Mouse (Mus musculus): ENCODE measurements at regions not wholly inside any gene's neighbourhood (a gene's known extent, or its start where the extent isn't known, plus 50 kb on each side); places are given as distances from the start of the nearest gene placed in this dataset.

DNA sequence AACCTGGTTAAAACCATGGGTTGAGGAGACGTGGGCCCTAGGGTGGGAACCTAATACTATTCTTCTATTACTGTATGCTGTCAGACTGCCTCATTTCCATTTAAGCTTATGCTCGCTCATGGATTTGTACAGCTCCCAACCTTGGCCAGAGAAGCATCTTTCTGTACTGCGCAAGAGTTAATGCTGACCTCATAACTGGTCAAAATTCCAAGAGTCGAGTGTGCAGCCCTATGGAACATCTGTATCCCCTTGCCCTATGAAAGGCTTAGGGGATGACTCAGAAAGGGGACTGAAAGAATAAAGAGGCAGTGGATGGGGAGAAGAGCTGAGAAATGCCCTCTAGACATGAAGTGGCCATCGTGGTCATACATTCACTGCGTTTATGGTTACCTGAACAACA is 218.7 kb upstream of the Cnr1 start:
- WGBS = 92% methylated on average over 6 of the region's 6 CpGs
- Histone ChIP-seq H3K4me1 (no peaks in the 10 kb centered on the region), H3K9me3 (peaks cover 10% of the 10 kb centered on the region; the same call in 1 of the 2 replicates), H3K4me2 (replicated peaks) (no peak overlapping the region), H3K27me3 (no peaks in the 10 kb centered on the region), H3K27ac (replicated peaks) (no peak overlapping the region), H3K4me3 (no peak overlapping the region), H3K9ac (replicated peaks) (no peak overlapping the region), H3K36me3 (no peaks in the 10 kb centered on the region)
- no peak for ATAC-seq (ENCODE audit: low FRiP score, low read depth)

DNA sequence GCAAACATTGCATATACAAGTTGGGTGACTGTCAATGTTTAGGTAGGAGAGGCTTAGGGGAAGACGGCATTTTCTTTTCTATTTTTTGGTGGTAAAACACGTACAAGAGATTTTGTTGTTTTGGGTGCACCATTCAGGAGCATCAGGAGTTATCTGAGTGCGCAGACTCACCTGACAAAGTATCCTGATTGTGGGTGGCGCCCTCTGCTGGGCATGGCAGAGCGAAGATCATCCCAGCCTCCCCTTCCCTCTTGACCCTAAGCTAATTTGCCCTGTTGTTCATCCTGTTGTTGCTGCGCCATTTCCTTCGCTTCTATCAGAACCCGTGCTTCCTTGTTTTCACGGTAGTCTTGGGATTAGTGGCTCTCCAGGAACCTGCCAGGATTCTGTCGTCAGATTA is 217.6 kb upstream of the Cnr1 start:
- no peak for ATAC-seq (ENCODE audit: low FRiP score, low read depth)
- Histone ChIP-seq H3K9me3 (peaks cover 10% of the 10 kb centered on the region; the same call in 1 of the 2 replicates), H3K27me3 (no peaks in the 10 kb centered on the region), H3K9ac (replicated peaks) (no peak overlapping the region), H3K4me3 (no peak overlapping the region), H3K36me3 (no peaks in the 10 kb centered on the region), H3K4me2 (replicated peaks) (no peak overlapping the region), H3K27ac (replicated peaks) (no peak overlapping the region), H3K4me1 (no peaks in the 10 kb centered on the region)
- WGBS = 50% methylated on average over 10 of the region's 10 CpGs

DNA sequence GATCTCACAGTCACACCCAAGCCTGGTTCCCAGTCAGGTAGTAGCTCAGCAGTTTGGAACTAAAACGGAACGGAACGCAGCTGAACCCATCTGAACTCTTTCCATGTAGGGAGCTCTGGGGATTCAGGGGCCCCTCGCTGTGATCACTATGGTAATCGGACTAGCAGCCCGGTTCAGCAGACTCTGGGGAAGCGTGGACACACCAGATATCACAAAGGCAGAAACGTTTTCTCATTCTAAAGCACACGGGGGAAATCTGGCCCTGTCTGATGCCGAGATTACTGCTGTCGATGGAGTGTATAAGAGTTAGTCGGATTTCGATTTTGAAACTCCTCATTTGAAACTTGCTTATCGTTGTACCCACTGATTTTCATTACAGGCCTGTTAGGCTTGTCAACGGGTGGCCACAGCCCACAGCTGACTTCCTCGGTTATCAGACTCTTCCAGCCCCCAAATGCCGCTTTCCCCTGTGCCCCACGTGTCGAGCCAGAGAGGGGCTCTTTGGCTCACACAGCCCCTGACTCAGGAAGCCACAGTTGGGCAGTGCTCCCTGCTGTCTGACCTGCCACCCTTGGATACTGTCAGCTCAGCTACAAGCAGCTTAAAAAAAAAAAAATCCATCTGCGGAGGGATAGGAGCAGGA is 207.8 kb upstream of the Cnr1 start:
- WGBS = 19% methylated on average over 20 of the region's 20 CpGs

DNA sequence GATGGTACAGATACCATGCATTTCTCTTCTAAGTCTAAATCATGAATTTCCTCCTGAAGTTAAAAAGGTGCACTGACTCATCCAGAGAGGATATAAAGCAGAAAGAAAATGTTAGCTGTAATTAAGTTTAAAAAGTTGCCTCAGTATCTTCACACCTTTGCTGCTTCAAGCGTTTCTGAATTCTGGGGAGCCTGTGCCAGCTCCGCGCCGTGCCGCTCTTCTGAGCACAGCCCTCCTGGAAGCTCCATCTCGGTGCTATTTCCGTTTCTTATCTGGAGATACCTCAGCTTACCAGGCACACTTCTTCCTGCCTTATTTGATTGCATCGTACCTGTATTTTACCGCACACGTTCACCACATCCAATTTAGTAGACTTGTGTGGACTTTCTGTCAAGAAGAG is 203.4 kb upstream of the Cnr1 start:
- ATAC-seq (ENCODE audit: low FRiP score, low read depth) = no peak

More for the DNA sequence above, 207.8 kb upstream of the Cnr1 start:
- no peak overlapping the region for H3K9ac ChIP-seq (replicated peaks)
- H3K27me3 ChIP-seq = no peaks in the 10 kb centered on the region
- H3K36me3 ChIP-seq = no peaks in the 10 kb centered on the region
- H3K4me1 ChIP-seq = no peaks in the 10 kb centered on the region
- no peaks in the 10 kb centered on the region for H3K9me3 ChIP-seq
- H3K4me3 ChIP-seq = no peak overlapping the region
- H3K4me2 ChIP-seq (replicated peaks) = peak overlapping the region; percentile 36
- peak; percentile 68 for ATAC-seq (ENCODE audit: low FRiP score, low read depth)
- H3K27ac ChIP-seq (replicated peaks) = no peak overlapping the region

DNA sequence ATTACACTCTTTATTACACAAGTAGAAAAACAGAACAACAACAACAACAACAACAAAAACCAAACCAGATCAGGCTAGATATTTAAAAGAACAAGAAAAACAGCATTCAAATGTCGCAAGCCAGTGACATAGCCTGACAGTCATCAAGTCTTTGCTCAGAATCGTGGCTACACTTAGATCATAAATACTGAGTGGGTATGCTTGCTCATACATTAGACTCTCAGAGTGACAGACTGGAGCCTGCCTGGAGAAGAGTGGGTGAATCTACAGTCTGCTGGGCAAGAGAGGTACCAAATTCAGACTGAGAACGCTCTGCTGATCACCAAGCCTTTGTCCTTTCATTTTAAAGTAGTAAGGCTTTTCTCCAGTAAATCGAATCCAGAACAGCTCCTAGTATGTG is 202.4 kb upstream of the Cnr1 start:
- peaks cover 2% of the 10 kb centered on the region; the same call in 1 of the 2 replicates for H3K9me3 ChIP-seq
- H3K4me3 ChIP-seq = no peak overlapping the region
- no peaks in the 10 kb centered on the region for H3K36me3 ChIP-seq
- H3K27ac ChIP-seq (replicated peaks) = no peak overlapping the region
- WGBS = 94% methylated on average over 4 of the region's 4 CpGs
- ATAC-seq (ENCODE audit: low FRiP score, low read depth) = no peak
- no peaks in the 10 kb centered on the region for H3K4me1 ChIP-seq
- H3K4me2 ChIP-seq (replicated peaks) = no peak overlapping the region
- H3K9ac ChIP-seq (replicated peaks) = no peak overlapping the region
- H3K27me3 ChIP-seq = no peaks in the 10 kb centered on the region

More for the DNA sequence above, 203.4 kb upstream of the Cnr1 start:
- H3K27me3 ChIP-seq = no peaks in the 10 kb centered on the region
- H3K4me3 ChIP-seq = no peak overlapping the region
- H3K36me3 ChIP-seq = no peaks in the 10 kb centered on the region
- no peak overlapping the region for H3K4me2 ChIP-seq (replicated peaks)
- no peak overlapping the region for H3K27ac ChIP-seq (replicated peaks)
- H3K9ac ChIP-seq (replicated peaks) = no peak overlapping the region
- WGBS = 93% methylated on average over 10 of the region's 10 CpGs
- peaks cover 2% of the 10 kb centered on the region; the same call in 1 of the 2 replicates for H3K9me3 ChIP-seq
- no peaks in the 10 kb centered on the region for H3K4me1 ChIP-seq

DNA sequence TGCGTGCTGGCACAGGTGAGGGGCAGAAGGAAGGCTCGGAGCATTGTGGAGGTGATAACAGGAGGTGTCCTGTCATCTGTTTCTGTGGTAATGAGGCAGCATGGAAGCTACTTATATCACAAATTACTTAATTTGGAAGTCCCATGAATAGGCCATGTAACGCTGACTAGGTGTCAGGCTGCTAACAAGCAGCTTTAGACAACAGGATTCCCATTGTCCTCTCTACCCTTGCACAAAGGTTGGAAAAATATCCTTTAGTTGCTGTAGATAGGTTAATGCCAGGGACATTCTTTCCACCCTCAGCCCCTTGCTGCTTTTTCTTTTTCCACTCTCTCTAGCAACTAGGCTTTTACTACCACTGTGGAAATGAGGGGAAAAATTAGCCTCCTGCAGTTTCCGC is 192.6 kb upstream of the Cnr1 start:
- H3K4me3 ChIP-seq = no peak overlapping the region
- H3K4me1 ChIP-seq = peaks cover 8% of the 10 kb centered on the region; the same call in 1 of the 2 replicates
- no peaks in the 10 kb centered on the region for H3K9me3 ChIP-seq
- H3K36me3 ChIP-seq = no peaks in the 10 kb centered on the region
- no peak overlapping the region for H3K27ac ChIP-seq (replicated peaks)
- no peak overlapping the region for H3K9ac ChIP-seq (replicated peaks)
- ATAC-seq (ENCODE audit: low FRiP score, low read depth) = no peak
- H3K27me3 ChIP-seq = no peaks in the 10 kb centered on the region
- 79% methylated on average over 4 of the region's 4 CpGs for WGBS
- no peak overlapping the region for H3K4me2 ChIP-seq (replicated peaks)

DNA sequence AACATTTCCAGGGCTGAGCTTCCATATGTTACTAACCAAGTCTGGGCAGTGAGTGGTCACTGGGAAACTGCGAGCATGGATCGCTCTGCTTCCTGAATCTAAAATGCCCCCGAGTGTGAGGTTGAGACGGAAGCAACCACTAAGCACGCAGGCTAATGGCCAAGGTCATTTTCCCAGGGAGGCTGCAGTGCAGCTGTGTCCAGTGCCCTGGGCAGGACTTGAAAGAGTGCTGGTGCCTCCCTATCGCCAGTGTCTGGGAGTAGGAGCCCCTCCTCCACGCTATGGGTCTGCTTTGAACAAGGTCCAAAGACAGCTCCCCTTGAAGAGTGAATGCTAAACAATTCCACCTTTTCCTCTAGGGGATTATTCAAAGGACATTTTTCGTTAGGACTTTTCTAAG is 189.5 kb upstream of the Cnr1 start:
- Histone ChIP-seq H3K4me3 (no peak overlapping the region), H3K9ac (replicated peaks) (no peak overlapping the region), H3K36me3 (no peaks in the 10 kb centered on the region), H3K4me1 (peaks cover 8% of the 10 kb centered on the region; the same call in 1 of the 2 replicates), H3K9me3 (no peaks in the 10 kb centered on the region), H3K27ac (replicated peaks) (no peak overlapping the region), H3K4me2 (replicated peaks) (no peak overlapping the region), H3K27me3 (no peaks in the 10 kb centered on the region)
- no peak for ATAC-seq (ENCODE audit: low FRiP score, low read depth)
- WGBS = 41% methylated on average over 8 of the region's 8 CpGs

DNA sequence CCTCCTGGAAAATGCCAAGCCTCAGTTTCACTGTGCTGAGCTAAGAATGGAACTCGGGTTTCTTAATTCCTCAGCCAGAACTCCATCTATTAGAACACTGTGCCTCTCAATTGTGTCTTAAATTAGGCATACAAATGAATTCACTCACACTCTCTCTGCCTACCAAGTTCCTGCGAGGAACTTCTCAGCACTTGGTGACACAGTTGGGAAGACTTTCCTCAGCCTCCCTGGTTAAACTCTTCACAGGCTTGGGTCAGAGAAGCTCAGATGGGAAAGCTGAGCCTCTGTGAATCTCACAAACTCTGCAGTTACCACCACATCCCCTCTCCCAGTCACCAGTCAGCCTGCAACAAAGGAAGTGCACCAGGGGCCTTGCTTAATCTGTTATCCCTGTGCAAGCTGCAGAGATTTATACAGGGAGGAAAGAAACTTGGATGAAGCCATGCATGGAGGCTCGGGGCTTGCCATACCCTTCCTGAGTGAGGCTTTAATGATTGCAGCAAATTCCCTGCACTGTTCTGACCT is 188.9 kb upstream of the Cnr1 start:
- no peak for ATAC-seq (ENCODE audit: low FRiP score, low read depth)
- H3K4me1 ChIP-seq = peaks cover 8% of the 10 kb centered on the region; the same call in 1 of the 2 replicates
- no peak overlapping the region for H3K9ac ChIP-seq (replicated peaks)
- H3K36me3 ChIP-seq = no peaks in the 10 kb centered on the region
- no peaks in the 10 kb centered on the region for H3K9me3 ChIP-seq
- H3K27ac ChIP-seq (replicated peaks) = no peak overlapping the region
- WGBS = 16% methylated on average over 3 of the region's 3 CpGs
- H3K4me2 ChIP-seq (replicated peaks) = no peak overlapping the region
- H3K4me3 ChIP-seq = no peak overlapping the region
- no peaks in the 10 kb centered on the region for H3K27me3 ChIP-seq

DNA sequence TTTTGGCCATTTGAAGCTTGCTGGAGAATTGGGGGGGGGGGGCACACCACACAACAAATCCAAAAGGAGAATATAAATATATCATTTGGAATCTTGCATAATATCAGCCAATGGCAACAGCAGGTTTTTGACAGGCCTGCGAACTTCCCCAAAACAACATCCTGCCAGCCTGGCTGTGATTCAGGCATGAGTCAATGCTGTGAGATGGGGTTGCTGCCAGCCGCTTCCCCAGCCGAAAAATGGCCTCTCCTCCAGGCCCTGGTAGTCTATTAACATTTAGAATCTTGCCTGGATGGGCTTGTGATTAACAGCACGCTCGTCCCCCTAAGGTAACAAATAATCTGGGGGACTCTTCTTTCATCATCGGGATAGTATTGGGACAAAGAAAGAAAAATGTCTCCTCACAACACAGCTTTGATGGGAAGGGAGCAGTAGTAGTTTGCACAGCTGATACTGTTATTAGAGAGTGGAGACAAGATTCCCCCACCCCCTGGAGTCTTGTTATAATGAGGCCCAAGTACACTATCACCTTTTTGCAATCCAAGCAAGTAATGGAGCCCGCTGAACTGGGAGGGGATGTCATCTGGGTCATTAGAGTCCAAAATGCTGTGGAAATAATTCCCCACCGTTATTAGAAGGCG is 188.2 kb upstream of the Cnr1 start:
- no peak overlapping the region for H3K27ac ChIP-seq (replicated peaks)
- ATAC-seq (ENCODE audit: low FRiP score, low read depth) = 0 out of 2 replicates have a peak, but pooled peaks have one; percentile 19
- peaks cover 8% of the 10 kb centered on the region; the same call in 1 of the 2 replicates for H3K4me1 ChIP-seq
- H3K9me3 ChIP-seq = no peaks in the 10 kb centered on the region
- H3K36me3 ChIP-seq = no peaks in the 10 kb centered on the region
- H3K4me2 ChIP-seq (replicated peaks) = no peak overlapping the region
- H3K9ac ChIP-seq (replicated peaks) = no peak overlapping the region
- no peak overlapping the region for H3K4me3 ChIP-seq
- WGBS = 73% methylated on average over 9 of the region's 9 CpGs
- H3K27me3 ChIP-seq = no peaks in the 10 kb centered on the region

DNA sequence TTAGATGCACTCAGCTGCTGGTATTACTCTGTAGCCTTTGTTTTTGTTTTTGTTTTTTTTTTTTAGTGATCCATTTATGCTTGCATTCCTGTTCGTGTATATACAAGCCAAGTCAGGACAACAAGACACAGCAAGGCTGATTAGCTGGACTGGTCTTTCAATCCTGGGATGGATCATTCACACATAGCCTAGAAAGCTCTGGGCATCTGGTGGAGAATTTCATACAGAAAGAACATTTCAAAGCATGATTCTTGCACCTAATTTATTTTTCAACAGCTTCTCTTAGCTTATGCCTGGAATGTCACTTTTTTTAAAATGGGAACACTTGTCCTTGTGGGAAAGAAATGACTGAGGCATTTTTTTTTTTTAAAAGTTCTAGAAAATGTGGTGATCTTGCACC is 187.1 kb upstream of the Cnr1 start:
- no peak for ATAC-seq (ENCODE audit: low FRiP score, low read depth)
- no peak overlapping the region for H3K27ac ChIP-seq (replicated peaks)
- H3K27me3 ChIP-seq = no peaks in the 10 kb centered on the region
- 68% methylated on average over 1 of the region's 1 CpGs for WGBS
- no peak overlapping the region for H3K9ac ChIP-seq (replicated peaks)
- H3K4me1 ChIP-seq = peaks cover 8% of the 10 kb centered on the region; the same call in 1 of the 2 replicates
- no peak overlapping the region for H3K4me2 ChIP-seq (replicated peaks)
- no peaks in the 10 kb centered on the region for H3K9me3 ChIP-seq
- H3K4me3 ChIP-seq = no peak overlapping the region
- no peaks in the 10 kb centered on the region for H3K36me3 ChIP-seq

DNA sequence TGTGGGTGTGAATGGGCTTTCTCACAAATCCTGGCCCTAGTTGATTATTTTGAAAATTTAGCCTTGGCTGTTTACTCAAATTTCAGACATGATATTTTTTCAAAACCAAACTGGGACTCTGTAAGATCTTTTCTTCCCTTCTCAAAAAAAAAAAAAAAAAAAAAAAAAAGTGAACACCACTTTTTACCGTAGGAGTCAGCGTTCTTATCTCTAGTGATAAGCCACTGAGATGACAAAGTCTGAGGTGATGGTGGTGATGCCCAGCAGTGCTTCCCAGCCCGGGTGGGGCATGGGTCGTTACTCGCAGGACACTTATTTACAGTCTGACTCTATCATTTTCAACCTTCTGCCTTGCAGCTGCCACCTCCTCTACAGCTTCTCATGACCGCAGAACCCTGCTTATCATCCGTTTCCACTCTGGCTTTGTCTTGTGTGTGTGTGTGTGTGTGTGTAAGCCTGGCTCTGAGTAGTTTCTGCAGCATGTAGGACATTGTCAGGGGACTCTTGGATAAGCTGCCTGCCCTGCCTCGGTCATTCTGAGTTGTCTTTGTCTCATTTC is 186.5 kb upstream of the Cnr1 start:
- peak overlapping the region; percentile 20; the same call in 1 of the 2 replicates for H3K27ac ChIP-seq (replicated peaks)
- 72% methylated on average over 8 of the region's 8 CpGs for WGBS
- peaks cover 8% of the 10 kb centered on the region; the same call in 1 of the 2 replicates for H3K4me1 ChIP-seq
- H3K4me2 ChIP-seq (replicated peaks) = no peak overlapping the region
- H3K4me3 ChIP-seq = no peak overlapping the region
- no peaks in the 10 kb centered on the region for H3K27me3 ChIP-seq
- H3K9me3 ChIP-seq = no peaks in the 10 kb centered on the region
- H3K36me3 ChIP-seq = no peaks in the 10 kb centered on the region
- ATAC-seq (ENCODE audit: low FRiP score, low read depth) = no peak
- no peak overlapping the region for H3K9ac ChIP-seq (replicated peaks)

DNA sequence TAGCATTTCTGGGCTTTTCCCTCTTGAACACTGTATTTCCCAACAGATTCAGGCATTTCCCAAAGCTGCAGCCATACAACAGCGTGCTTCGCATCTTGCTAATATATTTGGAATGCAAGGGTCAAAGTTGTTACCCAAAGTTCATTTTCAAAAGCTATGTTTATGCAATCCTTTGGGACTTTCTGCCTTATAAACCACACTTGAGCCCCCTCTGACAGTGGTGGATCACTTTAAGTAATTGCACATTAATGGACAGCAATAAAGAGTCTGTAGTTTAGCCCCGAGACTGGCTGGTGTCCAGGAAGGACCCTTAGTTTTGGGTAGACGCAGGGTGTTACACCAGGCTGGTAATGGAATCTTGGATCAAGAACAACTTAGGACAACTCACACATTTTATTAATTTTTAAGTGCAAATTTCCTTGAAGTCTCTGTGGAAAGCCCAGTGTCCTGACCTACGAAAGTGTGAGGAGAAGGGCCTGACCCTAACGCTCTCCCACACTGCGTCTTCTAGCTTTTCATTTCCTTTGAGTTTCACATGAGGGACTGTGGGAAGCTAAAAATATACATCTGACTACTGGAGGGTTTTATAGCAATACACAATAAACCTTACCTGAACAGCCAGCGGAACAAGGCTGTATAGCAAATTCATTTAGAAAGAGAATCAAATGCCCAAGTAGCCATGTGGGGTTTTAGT is 185.0 kb upstream of the Cnr1 start:
- Histone ChIP-seq H3K27ac (replicated peaks) (no peak overlapping the region), H3K9me3 (no peaks in the 10 kb centered on the region), H3K4me3 (no peak overlapping the region), H3K9ac (replicated peaks) (no peak overlapping the region), H3K4me2 (replicated peaks) (no peak overlapping the region), H3K4me1 (peaks cover 8% of the 10 kb centered on the region; the same call in 1 of the 2 replicates), H3K36me3 (no peaks in the 10 kb centered on the region), H3K27me3 (no peaks in the 10 kb centered on the region)
- ATAC-seq (ENCODE audit: low FRiP score, low read depth) = no peak
- 82% methylated on average over 8 of the region's 8 CpGs for WGBS
